Mouse (Mus musculus) monocyte, adult 59 days (primary cell): ENCODE results near the gene 4930435E12Rik. TPM values are rescaled to one million over a fixed set of nuclear protein-coding genes. Genes with fewer than 3 reads are reported as not detected.

Experiments used
- total RNA-seq, 2 experiments: library from RNA; stranded (reverse); gene quantifications; one replicate each; pipeline ENCODE4 v1.2.4; 2023

The 4930435E12Rik gene
- total RNA-seq: not detected

GRCm38 (mm10) chr16:38828649-38829048 is at the start of gene 4930435E12Rik:
4930435E12Rik (minus strand) TSS chr16:38828749.

GRCm38 (mm10) chr16:38800091-38800490 is 28.5 kb downstream of the 4930435E12Rik start, which contains the start of gene Upk1b:
Upk1b (minus strand) TSS chr16:38800328.

Other genes starting within 250 kb of the 4930435E12Rik start
- 10 to 100 TPM; 23.1 to 25.2 TPM for gene Arhgap31, start 115.5 kb downstream of the 4930435E12Rik start, total RNA-seq
- 10 to 100 TPM in 1 of 2 experiments, 1 to 10 TPM in 1; 9.1 to 11.2 TPM for gene B4galt4, start 86.5 kb downstream of the 4930435E12Rik start, total RNA-seq
- gene Upk1b, start 28.4 kb downstream of the 4930435E12Rik start, total RNA-seq: under 1 TPM; 0.82 to 0.84 TPM
- gene Igsf11, start 63.9 kb upstream of the 4930435E12Rik start, total RNA-seq: not detected